Mouse (Mus musculus) lung, postnatal 14 days (tissue): ENCODE results near the gene Cuedc1.

Source experiments
- DNase-seq: peaks from one replicate; pipeline ENCODE4 v3.0.0; 2021

Gene Cuedc1

GRCm38 (mm10) chr11:88118817-88119642 lies 21.2 kb downstream of the Cuedc1 start:
- peak; percentile 79 for DNase-seq

GRCm38 (mm10) chr11:88122545-88122944 lies 24.7 kb downstream of the Cuedc1 start:
- no peak for DNase-seq

GRCm38 (mm10) chr11:88123021-88123420 lies 25.2 kb downstream of the Cuedc1 start:
- DNase-seq: no peak

DNA sequence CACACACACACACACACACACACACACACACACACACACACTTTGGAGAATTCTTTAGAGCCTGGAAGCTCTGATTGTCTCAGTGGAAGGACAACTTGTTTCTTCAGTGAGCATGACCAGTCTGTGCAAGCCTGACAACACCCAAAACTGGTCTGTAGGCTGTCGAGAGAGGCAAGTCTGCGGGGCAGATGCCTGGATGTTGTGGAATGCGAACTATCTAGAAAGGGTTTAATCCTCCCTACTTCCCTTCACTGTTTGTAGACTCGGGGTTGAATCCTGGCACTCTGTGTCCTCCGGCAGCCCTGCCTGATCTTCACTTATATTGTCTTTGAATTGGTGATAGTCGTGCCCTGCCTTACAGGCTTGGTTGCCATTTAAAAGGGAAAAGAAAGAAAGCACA lies 25.9 kb downstream of the Cuedc1 start:
- DNase-seq: no peak

DNA sequence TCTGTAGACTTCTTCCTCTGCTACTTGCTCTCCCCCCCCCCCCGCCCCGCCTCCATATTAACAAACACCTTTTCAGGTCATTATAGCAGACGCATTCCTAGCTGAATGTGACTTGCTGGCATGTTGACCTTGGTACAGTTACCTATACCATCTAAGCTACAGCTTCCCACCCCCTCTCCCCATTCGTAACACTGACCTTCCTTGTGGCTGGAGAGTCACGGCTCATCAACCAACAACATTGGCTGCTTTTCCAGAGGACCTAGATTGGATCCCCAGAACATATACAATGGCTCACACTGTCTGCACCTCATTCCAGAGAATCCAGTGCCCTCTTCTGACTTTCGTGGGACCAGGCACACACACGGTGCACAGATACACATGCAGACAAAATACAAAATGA lies 27.6 kb downstream of the Cuedc1 start:
- no peak for DNase-seq

GRCm38 (mm10) chr11:88126306-88126793 lies 28.5 kb downstream of the Cuedc1 start:
- no peak for DNase-seq

DNA sequence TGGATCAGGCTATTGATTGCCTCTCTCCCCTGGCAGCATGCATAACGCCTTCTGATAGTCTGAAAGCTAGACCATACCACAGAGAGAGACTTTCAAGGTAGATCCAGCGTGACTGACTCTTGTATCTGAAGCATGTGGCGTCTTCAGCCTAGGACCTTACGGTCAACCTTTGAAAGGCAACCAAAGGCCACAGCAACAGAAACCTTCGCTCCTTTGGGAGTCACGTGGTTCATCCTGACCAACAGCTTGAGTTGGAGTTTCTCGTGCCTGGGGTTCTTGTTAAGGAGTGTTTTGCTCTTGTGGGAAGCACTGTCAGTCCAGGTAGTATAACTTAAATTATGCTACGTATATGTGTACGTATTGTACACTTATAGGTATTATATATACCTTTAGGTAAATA lies 30.6 kb downstream of the Cuedc1 start:
- no peak for DNase-seq

DNA sequence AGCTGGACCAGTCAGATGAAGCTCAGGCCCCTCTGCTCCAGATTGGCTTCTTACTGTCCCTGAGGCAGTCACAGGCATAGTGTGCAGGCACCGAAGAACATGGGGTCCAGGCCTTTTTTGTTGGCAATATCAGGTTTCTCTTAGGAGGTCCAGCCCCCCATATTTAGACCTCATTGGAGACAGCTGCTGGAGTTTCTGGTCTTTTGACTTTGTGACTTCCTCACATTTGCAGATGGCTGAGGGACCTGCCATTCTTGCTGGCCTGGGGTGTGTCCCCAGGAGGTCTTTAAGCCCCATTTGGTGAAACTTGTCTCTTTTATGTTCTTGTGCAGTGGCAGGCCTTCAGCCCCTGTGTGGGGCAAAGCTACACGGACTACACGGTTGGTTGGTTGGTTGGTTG lies 31.4 kb downstream of the Cuedc1 start:
- DNase-seq: no peak

GRCm38 (mm10) chr11:88129935-88130334 lies 32.1 kb downstream of the Cuedc1 start:
- DNase-seq: no peak

DNA sequence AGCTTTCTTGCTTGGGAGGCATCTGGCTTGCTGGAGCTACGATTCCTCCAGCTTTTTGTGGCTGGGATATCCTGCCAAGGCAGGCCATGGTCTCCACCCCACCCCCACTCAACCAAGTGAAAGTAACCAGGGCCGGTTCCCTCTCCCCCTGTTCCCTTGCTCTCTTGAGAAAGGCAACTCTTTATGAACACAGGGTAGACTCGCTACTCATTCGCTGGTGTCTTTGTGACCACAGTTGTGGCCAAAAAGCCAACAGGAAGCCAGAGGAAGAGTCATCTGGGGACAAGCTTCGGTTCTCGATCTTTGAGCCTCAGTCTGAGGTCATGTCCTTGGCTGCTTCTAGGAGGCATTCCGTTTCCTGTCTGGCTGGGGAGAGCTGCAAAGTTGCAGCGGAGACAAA lies 34.0 kb downstream of the Cuedc1 start:
- DNase-seq: peak; percentile 72

DNA sequence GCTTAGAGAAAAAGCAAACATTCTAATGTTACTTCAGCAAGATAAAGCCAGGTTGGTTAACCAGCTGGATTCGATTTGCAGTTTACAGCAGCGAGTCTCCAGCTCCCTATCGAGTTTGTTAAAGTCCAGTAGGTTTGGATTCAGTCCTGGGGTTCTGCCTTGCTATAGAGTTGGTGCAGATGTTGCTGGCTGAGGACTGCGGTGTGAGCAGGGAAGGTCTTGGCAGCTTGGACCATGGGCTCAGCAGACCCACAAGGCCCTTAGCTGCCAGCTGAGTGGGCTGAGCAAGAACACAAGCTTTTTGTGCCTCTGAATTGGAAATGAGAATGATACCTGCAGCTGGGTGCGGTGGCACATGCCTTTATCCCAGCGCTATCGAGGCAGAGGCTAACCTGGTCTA lies 37.4 kb downstream of the Cuedc1 start:
- no peak for DNase-seq

GRCm38 (mm10) chr11:88137814-88138425 lies 40.1 kb downstream of the Cuedc1 start:
- DNase-seq: no peak

DNA sequence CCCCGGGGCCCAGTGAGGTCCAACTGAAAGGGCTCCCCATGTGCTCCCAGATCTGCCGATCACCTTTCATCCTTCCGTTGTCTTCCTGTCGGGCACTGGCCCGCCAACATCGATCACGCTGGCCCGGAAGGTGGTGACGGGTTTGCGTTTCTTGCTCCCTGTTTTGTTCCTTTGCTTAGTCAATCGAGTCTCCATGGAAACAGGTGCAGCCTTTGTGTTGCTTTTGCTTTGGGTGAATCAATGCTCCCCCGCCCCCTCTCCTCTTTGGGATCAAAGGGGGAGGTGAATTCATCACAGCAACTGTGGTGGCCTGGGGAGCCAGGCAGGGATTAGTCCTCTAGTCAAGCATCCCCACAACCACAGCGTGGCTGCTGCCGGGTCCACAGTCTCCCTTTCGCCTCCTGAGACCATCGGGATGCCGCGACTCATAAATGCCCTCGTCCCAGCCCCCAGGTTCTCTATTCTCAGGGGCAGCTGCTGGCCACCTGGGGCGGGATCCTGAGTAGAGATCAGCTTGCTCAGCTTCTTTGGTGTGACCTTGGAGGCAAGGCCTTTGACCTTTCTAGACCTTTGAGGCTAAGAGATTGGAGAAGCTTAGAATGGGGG lies 41.5 kb downstream of the Cuedc1 start:
- no peak for DNase-seq

GRCm38 (mm10) chr11:88140066-88141060 lies 42.5 kb downstream of the Cuedc1 start:
- peak; percentile 14 for DNase-seq

GRCm38 (mm10) chr11:88142362-88142761 lies 44.5 kb downstream of the Cuedc1 start:
- no peak for DNase-seq

DNA sequence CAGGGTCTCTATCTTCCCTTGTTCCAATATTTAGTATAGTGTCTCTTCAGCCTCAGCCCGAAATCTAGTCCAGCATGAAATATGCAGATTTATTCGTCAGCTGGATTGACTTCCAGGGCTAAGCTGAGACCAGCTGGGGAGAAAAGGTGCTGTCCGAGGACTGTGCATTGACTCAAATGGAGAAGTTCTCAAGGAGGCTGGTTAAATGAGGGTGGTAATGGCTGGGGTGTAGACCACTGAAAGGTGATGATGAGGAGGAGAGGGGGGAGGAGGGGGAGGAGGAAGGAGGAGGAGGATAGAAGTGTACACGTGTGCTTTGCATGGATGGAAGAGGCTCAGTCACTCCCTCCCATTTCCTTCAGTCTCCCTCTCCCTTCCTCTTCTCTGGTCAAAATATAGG lies 46.2 kb downstream of the Cuedc1 start:
- no peak for DNase-seq

GRCm38 (mm10) chr11:88145214-88146006 lies 47.6 kb downstream of the Cuedc1 start:
- no peak for DNase-seq

DNA sequence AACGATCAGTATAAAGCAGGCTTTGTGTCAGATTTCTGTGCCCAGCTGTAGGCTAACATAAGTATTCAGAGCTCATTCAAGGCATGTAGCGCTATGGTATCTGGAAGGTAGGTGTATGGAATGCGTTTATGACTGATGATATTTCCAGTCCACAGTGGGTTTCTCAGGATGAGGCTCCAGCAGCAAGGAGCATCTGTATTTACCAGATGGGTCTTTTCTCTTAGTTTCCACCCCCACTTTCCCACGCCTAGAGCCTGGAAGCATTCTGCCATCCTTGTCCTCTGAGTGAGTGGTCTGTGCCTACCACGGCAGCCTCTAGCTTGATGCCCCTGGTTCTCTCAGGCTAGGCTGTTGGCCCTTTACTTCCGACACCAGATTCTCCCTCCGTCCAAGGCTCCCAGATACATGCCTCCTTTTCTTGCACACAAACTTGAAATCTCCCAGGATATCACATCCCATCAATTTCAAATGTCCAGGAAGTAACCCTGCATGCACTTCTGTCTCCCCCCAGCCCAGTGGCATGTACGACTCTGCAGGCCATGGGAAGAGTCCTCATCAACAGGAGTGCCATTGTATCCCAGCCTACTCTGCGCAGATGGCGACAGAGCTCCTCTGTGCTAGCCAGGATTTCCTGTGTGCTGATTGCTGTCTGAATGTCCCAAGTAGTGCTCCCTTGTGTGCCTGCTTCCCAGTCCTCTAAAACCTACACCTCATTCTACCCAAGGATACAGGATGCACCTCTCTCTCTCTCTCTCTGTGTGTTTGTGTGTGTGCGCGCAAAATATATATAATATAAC lies 48.6 kb downstream of the Cuedc1 start:
- DNase-seq: no peak

DNA sequence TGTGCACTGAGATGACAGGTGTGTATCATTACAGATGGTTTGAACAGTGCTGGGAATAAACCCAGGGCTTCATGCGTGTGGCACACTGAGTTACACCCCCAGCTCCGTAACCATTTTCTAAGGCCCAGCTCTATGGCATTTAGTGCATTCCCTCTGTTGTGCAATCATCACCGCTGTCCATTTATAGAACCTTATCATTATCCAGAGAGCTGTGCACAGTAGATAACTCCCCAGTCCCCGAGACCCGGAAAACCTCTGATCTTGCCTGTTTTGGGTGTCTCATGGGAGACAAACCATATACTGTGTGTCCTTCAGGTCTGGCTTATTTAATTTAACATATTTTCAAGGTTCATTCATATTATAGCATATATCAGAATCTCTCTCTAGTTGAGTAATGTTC lies 49.5 kb downstream of the Cuedc1 start:
- no peak for DNase-seq

GRCm38 (mm10) chr11:88148015-88148637 lies 50.3 kb downstream of the Cuedc1 start:
- DNase-seq: no peak
